Mouse (Mus musculus) cerebellum, adult 2 months (tissue): ENCODE data around the gene Gm45021.

Experiments
- CTCF ChIP-seq: fragments of 200-500 bp; IDR thresholded peaks from 2 replicates; pipeline ENCODE4 v1.5.1; 2011; ENCODE audit warnings: low read depth, mild to moderate bottlenecking, control low read depth, low read length, moderate library complexity, borderline replicate concordance; ENCODE audit not compliant: insufficient read depth
- POLR2A ChIP-seq: fragments of 200-500 bp; IDR thresholded peaks from 2 replicates; pipeline ENCODE4 v1.6.1; 2011; ENCODE audit warnings: low read length, control low read depth, borderline replicate concordance; ENCODE audit not compliant: insufficient read depth

GRCm38 (mm10) chr6:48597233-48597625, 7.8 kb downstream of the Gm45021 start:
- TF ChIP-seq CTCF (no peak), POLR2A (no peak)
